Mouse (Mus musculus) lung, embryonic 16.5 days (tissue): Measurements from ENCODE around the gene Amfr. TPM values are rescaled to one million over a fixed set of nuclear protein-coding genes. Genes with fewer than 3 reads are reported as not detected.

ENCODE experiments used
- ATAC-seq: fragments of 200-750 bp; cut with Nextera tagmentation; 2 replicates; pipeline ENCODE4 v1.8.0; 2017; ENCODE audit warnings: low read depth, mild to moderate bottlenecking, moderate library complexity
- H3K27ac ChIP-seq: fragments of 300-500 bp; sonication (generic); 2 replicates; pipeline ENCODE4 v1.5.1; 2014; ENCODE audit warnings: mild to moderate bottlenecking, control low read depth, low read length
- H3K27me3 ChIP-seq: fragments of 300-500 bp; sonication (generic); 2 replicates; pipeline ENCODE4 v1.6.1; 2014; ENCODE audit warnings: low read depth, low read length, mixed read lengths; ENCODE audit not compliant: control insufficient read depth, insufficient read depth
- H3K36me3 ChIP-seq: fragments of 300-500 bp; sonication (generic); 2 replicates; pipeline ENCODE4 v1.6.1; 2014; ENCODE audit warnings: low read length; ENCODE audit not compliant: control insufficient read depth, insufficient read depth
- H3K4me1 ChIP-seq: fragments of 300-500 bp; sonication (generic); replicated peaks from 2 replicates; pipeline ENCODE4 v1.6.1; 2014; ENCODE audit warnings: low read length, mixed read lengths; ENCODE audit not compliant: control insufficient read depth, insufficient read depth
- H3K4me2 ChIP-seq: fragments of 300-500 bp; sonication (generic); 2 replicates; pipeline ENCODE4 v1.6.1; 2014; ENCODE audit warnings: low read depth, low read length, control low read depth
- H3K4me3 ChIP-seq: fragments of 300-500 bp; sonication (generic); 2 replicates; pipeline ENCODE4 v1.5.1; 2014; ENCODE audit warnings: mild to moderate bottlenecking, low read length, control low read depth
- H3K9ac ChIP-seq: fragments of 300-500 bp; sonication (generic); 2 replicates; pipeline ENCODE4 v1.6.1; 2014; ENCODE audit warnings: low read length, control low read depth
- H3K9me3 ChIP-seq: fragments of 300-500 bp; sonication (generic); 2 replicates; pipeline ENCODE4 v1.6.1; 2016; ENCODE audit warnings: low read length; ENCODE audit not compliant: control insufficient read depth
- WGBS: fragments of 180-500 bp; shearing (Covaris S2); extraction: QIAGEN DNeasy Blood & Tissue Kit; methylation state at CpG from one replicate; pipeline ENCODE4 v1.1.7; 2014; 5-methylcytosine and 5-hydroxymethylcytosine counted together
- polyA plus RNA-seq: library from polyadenylated mRNA; unstranded; fragments of >200 nt; fragmentation: Nextera tagmentation; extraction: Ambion mirVana; gene quantifications from 2 replicates; pipeline ENCODE4 v1.2.1, GENCODE M21; 2015

Amfr gene
- polyA plus RNA-seq, 1 experiment from 2014 or later: 35.0 TPM

- Histone ChIP-seq H3K9me3 (no peaks in the 10 kb centered on the region), H3K4me3 (no peak overlapping the region), H3K36me3 (peaks cover 17% of the 10 kb centered on the region), H3K27me3 (no peaks in the 10 kb centered on the region), H3K4me1 (peaks cover 15% of the 10 kb centered on the region), H3K9ac (no peak overlapping the region), H3K4me2 (no peak overlapping the region), H3K27ac (no peak overlapping the region)
- WGBS: 91% methylated on average over 3 of the region's 3 CpGs
- ATAC-seq: no peak
Measured at GRCm38 (mm10) chr8:94033601-94034000, 21.0 kb upstream of the Amfr start.

- H3K36me3 ChIP-seq: peaks cover 40% of the 10 kb centered on the region
- no peaks in the 10 kb centered on the region for H3K9me3 ChIP-seq
- H3K27me3 ChIP-seq: no peaks in the 10 kb centered on the region
- no peak overlapping the region for H3K4me2 ChIP-seq
- H3K9ac ChIP-seq: no peak overlapping the region
- no peak overlapping the region for H3K27ac ChIP-seq
- H3K4me1 ChIP-seq: no peaks in the 10 kb centered on the region
- no peak for ATAC-seq
- 89% methylated on average over 9 of the region's 9 CpGs for WGBS
- no peak overlapping the region for H3K4me3 ChIP-seq
Measured at GRCm38 (mm10) chr8:94029701-94030100, 17.1 kb upstream of the Amfr start.

GRCm38 (mm10) chr8:94023916-94024315 is 11.3 kb upstream of the Amfr start:
- Histone ChIP-seq H3K9me3 (no peaks in the 10 kb centered on the region), H3K4me1 (no peaks in the 10 kb centered on the region), H3K9ac (no peak overlapping the region), H3K36me3 (peaks cover 41% of the 10 kb centered on the region), H3K4me3 (no peak overlapping the region), H3K27me3 (no peaks in the 10 kb centered on the region), H3K4me2 (no peak overlapping the region), H3K27ac (no peak overlapping the region)
- no peak for ATAC-seq
- 95% methylated on average over 6 of the region's 6 CpGs for WGBS

- H3K36me3 ChIP-seq: no peaks in the 10 kb centered on the region
- H3K27ac ChIP-seq: no peak overlapping the region; the same call in 1 of the 2 replicates
- H3K4me3 ChIP-seq: peak overlapping the region; percentile 98
- H3K27me3 ChIP-seq: no peaks in the 10 kb centered on the region
- no peak for ATAC-seq
- peak overlapping the region; percentile 98 for H3K4me2 ChIP-seq
- WGBS: 17% methylated on average over 7 of the region's 7 CpGs
- H3K9me3 ChIP-seq: no peaks in the 10 kb centered on the region
- H3K9ac ChIP-seq: peak overlapping the region; percentile 89
- peaks cover 25% of the 10 kb centered on the region for H3K4me1 ChIP-seq
Measured at GRCm38 (mm10) chr8:94013026-94013612, 477 bp upstream of the Amfr start.

GRCm38 (mm10) chr8:94011076-94012012 is 1.3 kb downstream of the Amfr start:
- Histone ChIP-seq H3K27me3 (no peaks in the 10 kb centered on the region), H3K36me3 (no peaks in the 10 kb centered on the region), H3K9ac (peak overlapping the region; percentile 89), H3K4me2 (peak overlapping the region; percentile 98), H3K4me1 (peaks cover 25% of the 10 kb centered on the region), H3K9me3 (no peaks in the 10 kb centered on the region), H3K4me3 (peak overlapping the region; percentile 98), H3K27ac (peak overlapping the region; percentile 94)
- ATAC-seq: no peak
- WGBS: 3% methylated on average over 48 of the region's 48 CpGs

- Histone ChIP-seq H3K9me3 (no peaks in the 10 kb centered on the region), H3K4me1 (peaks cover 25% of the 10 kb centered on the region), H3K36me3 (no peaks in the 10 kb centered on the region), H3K9ac (peak overlapping the region; percentile 24; the same call in 1 of the 2 replicates), H3K4me2 (0 out of 2 replicates have a peak overlapping the region, but pooled peaks have one; percentile 27), H3K4me3 (no peak overlapping the region), H3K27ac (no peak overlapping the region), H3K27me3 (no peaks in the 10 kb centered on the region)
- WGBS: 67% methylated on average over 2 of the region's 2 CpGs
- ATAC-seq: no peak
Measured at GRCm38 (mm10) chr8:94010101-94010705, 2.4 kb downstream of the Amfr start.

- Histone ChIP-seq H3K4me1 (peaks cover 25% of the 10 kb centered on the region), H3K36me3 (no peaks in the 10 kb centered on the region), H3K9me3 (no peaks in the 10 kb centered on the region), H3K27ac (no peak overlapping the region), H3K4me3 (no peak overlapping the region), H3K4me2 (no peak overlapping the region), H3K27me3 (no peaks in the 10 kb centered on the region), H3K9ac (peak overlapping the region; percentile 15; the same call in 1 of the 2 replicates)
- WGBS: 51% methylated on average over 15 of the region's 15 CpGs
- no peak for ATAC-seq
Measured at GRCm38 (mm10) chr8:94009243-94009845, 3.3 kb downstream of the Amfr start.

GRCm38 (mm10) chr8:94004139-94004538 is 8.5 kb downstream of the Amfr start:
- Histone ChIP-seq H3K4me2 (no peak overlapping the region), H3K4me1 (peaks cover 5% of the 10 kb centered on the region), H3K9me3 (no peaks in the 10 kb centered on the region), H3K27ac (no peak overlapping the region), H3K36me3 (peaks cover 18% of the 10 kb centered on the region), H3K9ac (no peak overlapping the region), H3K27me3 (no peaks in the 10 kb centered on the region), H3K4me3 (no peak overlapping the region)
- no peak for ATAC-seq
- WGBS: 88% methylated on average over 9 of the region's 9 CpGs

- ATAC-seq: no peak
- H3K27me3 ChIP-seq: no peaks in the 10 kb centered on the region
- no peak overlapping the region for H3K4me2 ChIP-seq
- no peaks in the 10 kb centered on the region for H3K9me3 ChIP-seq
- H3K27ac ChIP-seq: no peak overlapping the region
- H3K4me1 ChIP-seq: no peaks in the 10 kb centered on the region
- H3K9ac ChIP-seq: no peak overlapping the region
- WGBS: 94% methylated on average over 2 of the region's 2 CpGs
- peaks cover 24% of the 10 kb centered on the region for H3K36me3 ChIP-seq
- H3K4me3 ChIP-seq: no peak overlapping the region
Measured at GRCm38 (mm10) chr8:93998961-93999360, 13.7 kb downstream of the Amfr start.
